In genomic region chr17:34308161-34308560, GRCm38 (mm10) we compare ENCODE assay signal across 31 mouse cellular contexts. TPM values are rescaled to one million over a fixed set of nuclear protein-coding genes. Genes with fewer than 3 reads are reported as not detected.
"Had no signal": no experiment of that assay in that cellular context is flagged by ENCODE, and none has a peak within 500 bp of the region (broad histone marks: within the 10 kb centered on the region; RNA-seq: fewer than 3 reads in every experiment).

No protein-coding gene starts in this region.

- H3K4me3 ChIP-seq: kidney, embryonic 15.5 days; left cerebral cortex, adult 2 months; limb, embryonic 12.5 days; limb, embryonic 15.5 days; megakaryocyte, embryonic 14.5 days; midbrain, embryonic 10.5 days; midbrain, embryonic 13.5 days; stomach, embryonic 15.5 days had no signal

- H3K9ac ChIP-seq: kidney, embryonic 15.5 days; limb, embryonic 12.5 days; limb, embryonic 15.5 days; liver, embryonic 14.5 days; liver, postnatal 0 days; lung, embryonic 14.5 days; midbrain, embryonic 13.5 days; stomach, embryonic 15.5 days had no signal

- H3K4me2 ChIP-seq: kidney, embryonic 15.5 days; limb, embryonic 12.5 days; limb, embryonic 15.5 days; liver, embryonic 11.5 days; lung, embryonic 14.5 days; midbrain, embryonic 13.5 days; stomach, embryonic 15.5 days had no signal

- H3K4me1 ChIP-seq: limb, embryonic 12.5 days; stomach, embryonic 15.5 days had no signal

- H3K27ac ChIP-seq: kidney, embryonic 15.5 days; left cerebral cortex, adult 2 months; limb, embryonic 12.5 days; limb, embryonic 15.5 days; liver, embryonic 14.5 days; midbrain, embryonic 10.5 days; midbrain, embryonic 13.5 days; stomach, embryonic 15.5 days had no signal

- DNase-seq: kidney, adult 18-20 months; kidney, postnatal 10 days; kidney, postnatal 36 days; layer of hippocampus, postnatal 36 days; liver, postnatal 0 days; lung, embryonic 14.5 days; lung, postnatal 10 days; lung, postnatal 36 days; right cerebral cortex, adult 18-20 months; right cerebral cortex, postnatal 14 days; right cerebral cortex, postnatal 4 days; thymus, postnatal 14 days; thymus, postnatal 4 days had no signal

- ATAC-seq: intestine, embryonic 16.5 days; liver, postnatal 0 days; midbrain, embryonic 13.5 days had no signal

- H3K27me3 ChIP-seq: kidney, embryonic 15.5 days; limb, embryonic 12.5 days; megakaryocyte, embryonic 14.5 days; stomach, embryonic 15.5 days had no signal

- H3K36me3 ChIP-seq: kidney, embryonic 15.5 days; limb, embryonic 12.5 days; limb, embryonic 15.5 days; midbrain, embryonic 10.5 days; midbrain, embryonic 13.5 days; stomach, embryonic 15.5 days had no signal

- H3K9me3 ChIP-seq: kidney, embryonic 15.5 days; limb, embryonic 12.5 days; limb, embryonic 15.5 days; midbrain, embryonic 10.5 days; midbrain, embryonic 13.5 days; stomach, embryonic 15.5 days had no signal

RNA-seq across cellular contexts. Expression of gene H2-Eb2, which starts 17.3 kb away (rescaled TPM):
- total RNA-seq: layer of hippocampus, adult 8-10 months; layer of hippocampus, postnatal 10 days; layer of hippocampus, postnatal 36 days; left cerebral cortex, adult 2 months; left cerebral cortex, postnatal 10 days; left cerebral cortex, postnatal 36 days had no signal
- polyA plus RNA-seq: intestine, embryonic 16.5 days; kidney, embryonic 15.5 days; limb, embryonic 15.5 days; liver, embryonic 11.5 days; liver, embryonic 14.5 days; liver, postnatal 0 days; lung, embryonic 14.5 days; midbrain, embryonic 10.5 days; midbrain, embryonic 13.5 days; neural tube, embryonic 11.5 days; stomach, embryonic 15.5 days had no signal

RNA-seq across cellular contexts. Expression of gene H2-Aa, which starts 20.5 kb away (rescaled TPM):
- polyA plus RNA-seq: limb, embryonic 12.5 days; liver, embryonic 11.5 days; midbrain, embryonic 10.5 days; neural tube, embryonic 11.5 days had no signal

RNA-seq across cellular contexts. Expression of gene Btnl2, which starts 46.5 kb away (rescaled TPM):
- total RNA-seq: midbrain, postnatal 0 days had no signal
- polyA plus RNA-seq: limb, embryonic 12.5 days; liver, embryonic 11.5 days; liver, postnatal 0 days; midbrain, embryonic 13.5 days; midbrain, postnatal 0 days; neural tube, embryonic 11.5 days; neural tube, embryonic 14.5 days had no signal
